Mouse (Mus musculus) thymus, postnatal 10 days (tissue): ENCODE data around the gene Naaladl2.

Source experiments
- DNase-seq, 2 experiments: peaks; one replicate each; pipeline ENCODE4 v3.0.0; 2021; ENCODE audit warnings: low spot score in 2 of 2

The Naaladl2 gene

GRCm38 (mm10) chr3:24942170-24942569 is 201.9 kb downstream of the Naaladl2 start:
- no peak for DNase-seq

GRCm38 (mm10) chr3:24938507-24939182 is 205.4 kb downstream of the Naaladl2 start:
- no peak for DNase-seq

- DNase-seq = no peak
Measured at GRCm38 (mm10) chr3:24921811-24922210, 222.2 kb downstream of the Naaladl2 start.

- no peak for DNase-seq
Measured at GRCm38 (mm10) chr3:24921401-24921800, 222.7 kb downstream of the Naaladl2 start.

GRCm38 (mm10) chr3:24905425-24905960 is 238.6 kb downstream of the Naaladl2 start:
- no peak for DNase-seq

- no peak for DNase-seq
Measured at GRCm38 (mm10) chr3:24888801-24889200, 255.3 kb downstream of the Naaladl2 start.

- no peak for DNase-seq
Measured at GRCm38 (mm10) chr3:24872254-24872653, 271.8 kb downstream of the Naaladl2 start.

GRCm38 (mm10) chr3:24852936-24853335 is 291.1 kb downstream of the Naaladl2 start:
- no peak for DNase-seq

GRCm38 (mm10) chr3:24796739-24797138 is 347.3 kb downstream of the Naaladl2 start:
- no peak for DNase-seq

- no peak for DNase-seq
Measured at GRCm38 (mm10) chr3:24787451-24788148, 356.5 kb downstream of the Naaladl2 start.

GRCm38 (mm10) chr3:24784108-24784507 is 360.0 kb downstream of the Naaladl2 start:
- no peak for DNase-seq

GRCm38 (mm10) chr3:24783462-24783829 is 360.6 kb downstream of the Naaladl2 start:
- no peak for DNase-seq

GRCm38 (mm10) chr3:24782784-24783461 is 361.1 kb downstream of the Naaladl2 start:
- no peak for DNase-seq

GRCm38 (mm10) chr3:24781687-24782086 is 362.4 kb downstream of the Naaladl2 start:
- no peak for DNase-seq

GRCm38 (mm10) chr3:24778416-24778815 is 365.6 kb downstream of the Naaladl2 start:
- DNase-seq = no peak

- DNase-seq = no peak
Measured at GRCm38 (mm10) chr3:24749055-24749454, 395.0 kb downstream of the Naaladl2 start.

- DNase-seq = no peak
Measured at GRCm38 (mm10) chr3:24747182-24747856, 396.7 kb downstream of the Naaladl2 start.

- DNase-seq = no peak
Measured at GRCm38 (mm10) chr3:24743946-24744345, 400.1 kb downstream of the Naaladl2 start.

GRCm38 (mm10) chr3:24719181-24719749 is 424.8 kb downstream of the Naaladl2 start:
- DNase-seq = no peak

- DNase-seq = no peak
Measured at GRCm38 (mm10) chr3:24714770-24715169, 429.3 kb downstream of the Naaladl2 start.

GRCm38 (mm10) chr3:24705778-24706423 is 438.2 kb downstream of the Naaladl2 start:
- DNase-seq = no peak
